Mouse (Mus musculus): ENCODE results near the gene Col18a1.
A peak's percentile ranks its signal among the peaks of the same experiment; 100 is the strongest.
"Not testable (repeated sequence)": the region's sequence is repeated elsewhere in the genome, so short reads cannot be mapped to it uniquely, and the experiment has no call there.

The Col18a1 gene

GRCm38 (mm10) chr10:77136205-77136604 lies 30.1 kb downstream of the Col18a1 start:
- DNase-seq (ENCODE audit: low spot score), result no peak

- no peak for DNase-seq (ENCODE audit: low spot score)
Measured at GRCm38 (mm10) chr10:77135274-77135829, 31.0 kb downstream of the Col18a1 start.

GRCm38 (mm10) chr10:77134807-77135152 lies 31.6 kb downstream of the Col18a1 start:
- not testable (repeated sequence) for DNase-seq (ENCODE audit: low spot score)

- no peak for DNase-seq (ENCODE audit: low spot score)
Measured at GRCm38 (mm10) chr10:77133951-77134806, 32.2 kb downstream of the Col18a1 start.

- no peak for DNase-seq (ENCODE audit: low spot score)
Measured at GRCm38 (mm10) chr10:77132118-77132517, 34.2 kb downstream of the Col18a1 start.

- DNase-seq (ENCODE audit: low spot score), result no peak
Measured at GRCm38 (mm10) chr10:77131536-77131935, 34.8 kb downstream of the Col18a1 start.

GRCm38 (mm10) chr10:77130561-77131240 lies 35.6 kb downstream of the Col18a1 start:
- peak; percentile 97 for DNase-seq (ENCODE audit: low spot score)

- no peak for DNase-seq (ENCODE audit: low spot score)
Measured at GRCm38 (mm10) chr10:77129637-77130410, 36.5 kb downstream of the Col18a1 start.

GRCm38 (mm10) chr10:77127926-77128325 lies 38.4 kb downstream of the Col18a1 start:
- no peak for DNase-seq (ENCODE audit: low spot score)

GRCm38 (mm10) chr10:77126590-77126989 lies 39.8 kb downstream of the Col18a1 start:
- DNase-seq (ENCODE audit: low spot score), result no peak

- no peak for DNase-seq (ENCODE audit: low spot score)
Measured at GRCm38 (mm10) chr10:77125078-77125731, 41.1 kb downstream of the Col18a1 start.

GRCm38 (mm10) chr10:77123953-77124352 lies 42.4 kb downstream of the Col18a1 start:
- no peak for DNase-seq (ENCODE audit: low spot score)

GRCm38 (mm10) chr10:77121287-77122022 lies 44.9 kb downstream of the Col18a1 start:
- DNase-seq (ENCODE audit: low spot score), result no peak

- no peak for DNase-seq (ENCODE audit: low spot score)
Measured at GRCm38 (mm10) chr10:77120501-77120900, 45.8 kb downstream of the Col18a1 start.

- DNase-seq (ENCODE audit: low spot score), result no peak
Measured at GRCm38 (mm10) chr10:77119437-77119836, 46.9 kb downstream of the Col18a1 start.

- no peak for DNase-seq (ENCODE audit: low spot score)
Measured at GRCm38 (mm10) chr10:77118361-77118760, 48.0 kb downstream of the Col18a1 start.

- no peak for DNase-seq (ENCODE audit: low spot score)
Measured at GRCm38 (mm10) chr10:77116537-77117455, 49.6 kb downstream of the Col18a1 start.

GRCm38 (mm10) chr10:77113489-77114240 lies 52.7 kb downstream of the Col18a1 start:
- no peak for DNase-seq (ENCODE audit: low spot score)
